Comparison of ENCODE assay signal across 25 mouse cellular contexts in the genomic region with DNA sequence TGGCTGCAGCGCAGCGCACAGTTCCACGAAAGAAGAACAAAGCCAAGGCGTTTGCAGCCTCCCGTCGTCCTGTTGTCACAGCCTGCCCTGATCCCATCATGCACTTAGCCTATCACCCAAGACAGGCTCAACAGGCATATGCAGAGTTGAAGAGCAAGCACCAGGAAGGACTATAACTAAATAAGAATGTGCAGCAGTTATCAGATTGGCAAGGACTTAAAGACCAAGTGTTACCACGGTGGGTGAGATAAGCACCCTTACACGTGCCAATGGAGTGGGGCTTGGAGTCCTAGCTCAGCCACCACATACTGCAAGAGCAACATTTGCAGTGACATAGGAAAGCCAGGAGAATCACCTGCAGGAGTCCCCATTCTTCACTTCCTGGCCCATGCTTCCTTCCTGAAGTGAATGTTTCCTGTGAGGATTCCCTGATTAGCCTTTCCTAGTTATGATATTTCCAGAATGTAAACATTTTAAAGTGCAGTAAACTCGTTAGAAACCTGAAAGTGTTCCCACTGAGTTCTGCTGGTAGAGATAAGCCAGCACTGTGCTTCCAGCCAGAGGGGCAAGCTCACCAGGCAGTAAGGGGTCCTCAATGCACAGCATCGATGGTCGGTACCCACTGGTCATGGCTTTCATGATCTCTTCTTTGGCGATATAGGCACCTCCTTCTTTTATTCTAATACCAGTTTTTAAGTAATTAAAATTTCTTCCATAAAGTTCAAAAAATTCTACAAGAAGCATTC. TPM values are rescaled to one million over a fixed set of nuclear protein-coding genes. Genes with fewer than 3 reads are reported as not detected.
DNase-seq lines count a peak whose midpoint lies in the region; ATAC-seq and TF ChIP-seq lines count a peak whose summit lies in the region.
"Had no signal": no experiment of that assay in that cellular context is flagged by ENCODE, and none has a peak within 500 bp of the region (broad histone marks: within the 10 kb centered on the region; RNA-seq: fewer than 3 reads in every experiment).

No protein-coding gene starts in this region.

- 73% methylated on average over 12 of the region's 12 CpGs for WGBS in heart, embryonic 12.5 days
- 32% methylated on average over 12 of the region's 12 CpGs for WGBS in liver, embryonic 14.5 days (ENCODE audit: insufficient replicate concordance)
- 81% methylated on average over 12 of the region's 12 CpGs for WGBS in stomach, embryonic 15.5 days
- 91% methylated on average over 12 of the region's 12 CpGs for WGBS in midbrain, embryonic 13.5 days

- TF ChIP-seq CTCF in liver, embryonic 14.5 days (IDR thresholded peaks at IDR 0.05; ENCODE audit: low read depth): no peak

- peaks cover 85% of the 10 kb centered on the region for H3K36me3 ChIP-seq in heart, embryonic 12.5 days
- peaks cover 40% of the 10 kb centered on the region for H3K36me3 ChIP-seq in liver, embryonic 14.5 days (replicated peaks; ENCODE audit: control insufficient read depth, insufficient read depth, low read depth)
- peaks cover 48% of the 10 kb centered on the region for H3K36me3 ChIP-seq in stomach, embryonic 15.5 days
- peaks cover 85% of the 10 kb centered on the region for H3K36me3 ChIP-seq in midbrain, embryonic 13.5 days

- no peak overlapping the region for H3K4me2 ChIP-seq in heart, embryonic 12.5 days
- no peak overlapping the region for H3K4me2 ChIP-seq in liver, embryonic 14.5 days (ENCODE audit: low read depth)
- H3K4me2 ChIP-seq in stomach, embryonic 15.5 days: no peak overlapping the region
- H3K4me2 ChIP-seq in midbrain, embryonic 13.5 days (replicated peaks): no peak overlapping the region
- H3K4me2 ChIP-seq: embryonic facial prominence, embryonic 12.5 days; forebrain, embryonic 13.5 days; limb, embryonic 12.5 days; neural tube, embryonic 13.5 days had no signal

- H3K9me3 ChIP-seq in heart, embryonic 12.5 days (replicated peaks): no peaks in the 10 kb centered on the region
- H3K9me3 ChIP-seq in liver, embryonic 14.5 days (ENCODE audit: control insufficient read depth, low read length): no peaks in the 10 kb centered on the region
- no peaks in the 10 kb centered on the region for H3K9me3 ChIP-seq in stomach, embryonic 15.5 days
- no peaks in the 10 kb centered on the region for H3K9me3 ChIP-seq in midbrain, embryonic 13.5 days
- H3K9me3 ChIP-seq: embryonic facial prominence, embryonic 12.5 days; forebrain, embryonic 13.5 days; heart, embryonic 10.5 days; limb, embryonic 12.5 days; neural tube, embryonic 13.5 days had no signal

- H3K4me1 ChIP-seq in heart, embryonic 12.5 days (replicated peaks): peaks cover 7% of the 10 kb centered on the region; the same call in 1 of the 2 replicates
- peaks cover 8 to 26% of the 10 kb centered on the region in 2 experiments; a peak in 3 of 4 replicates for H3K4me1 ChIP-seq in liver, embryonic 14.5 days (replicated peaks; ENCODE audit: control insufficient read depth in 2 of 2, insufficient read depth in 2 of 2, low read length in 1 of 2)
- no peaks in the 10 kb centered on the region for H3K4me1 ChIP-seq in stomach, embryonic 15.5 days
- no peaks in the 10 kb centered on the region for H3K4me1 ChIP-seq in midbrain, embryonic 13.5 days (replicated peaks)
- H3K4me1 ChIP-seq: embryonic facial prominence, embryonic 12.5 days; forebrain, embryonic 13.5 days; heart, embryonic 10.5 days had no signal

- peak overlapping the region; percentile 19; the same call in 1 of the 2 replicates for H3K27ac ChIP-seq in heart, embryonic 12.5 days (ENCODE audit: poor library complexity, severe bottlenecking)
- no peak overlapping the region for H3K27ac ChIP-seq in liver, embryonic 14.5 days
- H3K27ac ChIP-seq in stomach, embryonic 15.5 days: no peak overlapping the region
- no peak overlapping the region for H3K27ac ChIP-seq in midbrain, embryonic 13.5 days
- H3K27ac ChIP-seq: embryonic facial prominence, embryonic 12.5 days; forebrain, embryonic 13.5 days; heart, embryonic 10.5 days; kidney, postnatal 0 days; limb, embryonic 12.5 days; neural tube, embryonic 13.5 days had no signal

- TF ChIP-seq EP300 in liver, embryonic 14.5 days (IDR thresholded peaks at IDR 0.05; ENCODE audit: low read depth): peak; percentile 76

- DNase-seq in heart, postnatal 4 days: no peak
- peak; percentile 20 to 49 (median 29) for DNase-seq in liver, embryonic 14.5 days (ENCODE audit: low read depth in 3 of 3, low spot score in 3 of 3)
- no peak for DNase-seq in heart, postnatal 14 days
- DNase-seq in kidney, postnatal 4 days: no peak
- DNase-seq: adrenal gland, postnatal 25 days; cerebellum, adult 11 months; cerebellum, postnatal 10 days; gastrocnemius, postnatal 10 days; lung, adult 2 months; lung, postnatal 36 days; right cerebral cortex, postnatal 4 days had no signal

- no peak for ATAC-seq in heart, embryonic 12.5 days (ENCODE audit: insufficient number of reproducible peaks, low FRiP score)
- ATAC-seq in erythroblast, adult 5-6 weeks (replicated peaks; ENCODE audit: low FRiP score, poor library complexity, severe bottlenecking): 0 out of 2 replicates have a peak, but pooled peaks have one; percentile 35
- peak; percentile 85 for ATAC-seq in liver, embryonic 14.5 days (ENCODE audit: insufficient read depth)
- peak; percentile 70; the same call in 1 of the 2 replicates for ATAC-seq in stomach, embryonic 15.5 days (ENCODE audit: insufficient read depth, low FRiP score, low read depth)
- ATAC-seq in midbrain, embryonic 13.5 days: no peak
- ATAC-seq: forebrain, embryonic 13.5 days; intestine, postnatal 0 days; midbrain, embryonic 16.5 days had no signal

- H3K27me3 ChIP-seq in heart, embryonic 12.5 days (replicated peaks): no peaks in the 10 kb centered on the region
- H3K27me3 ChIP-seq in liver, embryonic 14.5 days (ENCODE audit: control insufficient read depth, insufficient read depth, low read length): no peaks in the 10 kb centered on the region
- no peaks in the 10 kb centered on the region for H3K27me3 ChIP-seq in stomach, embryonic 15.5 days (replicated peaks)
- no peaks in the 10 kb centered on the region for H3K27me3 ChIP-seq in midbrain, embryonic 13.5 days
- H3K27me3 ChIP-seq: embryonic facial prominence, embryonic 12.5 days; forebrain, embryonic 13.5 days; limb, embryonic 12.5 days; neural tube, embryonic 13.5 days had no signal

- no peak overlapping the region for H3K4me3 ChIP-seq in heart, embryonic 12.5 days
- H3K4me3 ChIP-seq in liver, embryonic 14.5 days (ENCODE audit: insufficient read depth in 1 of 2, low read depth in 2 of 2, low read length in 2 of 2): no peak overlapping the region
- H3K4me3 ChIP-seq in stomach, embryonic 15.5 days (replicated peaks): no peak overlapping the region
- H3K4me3 ChIP-seq in midbrain, embryonic 13.5 days (replicated peaks): no peak overlapping the region
- H3K4me3 ChIP-seq: embryonic facial prominence, embryonic 12.5 days; erythroblast, embryonic 14.5 days; forebrain, embryonic 13.5 days; heart, embryonic 10.5 days; limb, embryonic 12.5 days; myocyte; neural tube, embryonic 13.5 days had no signal

- no peak overlapping the region for H3K9ac ChIP-seq in heart, embryonic 12.5 days
- H3K9ac ChIP-seq in liver, embryonic 14.5 days (replicated peaks): no peak overlapping the region
- no peak overlapping the region for H3K9ac ChIP-seq in stomach, embryonic 15.5 days
- H3K9ac ChIP-seq in midbrain, embryonic 13.5 days (replicated peaks): no peak overlapping the region
- H3K9ac ChIP-seq: embryonic facial prominence, embryonic 12.5 days; forebrain, embryonic 13.5 days; limb, embryonic 12.5 days; neural tube, embryonic 13.5 days had no signal

- intact Hi-C loops in heart, postnatal 14 days (cut with DNase I): loop anchor here (5.0 kb wide), 1 partner anchor 106 kb away; the partner anchor contains the start of gene Srd5a1

RNA-seq across cellular contexts. Expression of gene Nsun2, which starts 27.0 kb away (rescaled TPM):
- 77.9 and 81.6 TPM in 2 replicates for polyA plus RNA-seq in heart, embryonic 12.5 days (2016; fragmentation: Nextera tagmentation; extraction: Ambion mirVana)
- 10 to 100 TPM; 48.9 to 50.9 TPM for total RNA-seq in heart, postnatal 4 days (2021)
- total RNA-seq in erythroblast, adult 5-6 weeks (2015; ENCODE audit: low replicate concordance): 13.8 and 26.3 TPM in 2 replicates
- total RNA-seq in erythroblast, adult 5-6 weeks (2017; ENCODE audit: low replicate concordance): 32.4 and 37.1 TPM in 2 replicates
- 39.7 and 58.7 TPM in 2 replicates for polyA plus RNA-seq in liver, embryonic 14.5 days (2012; rRNA removed)
- polyA plus RNA-seq in liver, embryonic 14.5 days (2014; fragmentation: Nextera tagmentation; extraction: Ambion mirVana): 88.8 and 98.1 TPM in 2 replicates
- 117 and 120 TPM in 2 replicates for polyA plus RNA-seq in stomach, embryonic 15.5 days (2015; fragmentation: Nextera tagmentation; extraction: Ambion mirVana)
- total RNA-seq in heart, postnatal 14 days (2021): 10 to 100 TPM; 35.8 to 42.0 TPM
- 74.1 and 76.7 TPM in 2 replicates for polyA plus RNA-seq in midbrain, embryonic 13.5 days (2015; fragmentation: Nextera tagmentation; extraction: Ambion mirVana)

RNA-seq across cellular contexts. Expression of gene Tent4a, which starts 27.9 kb away (rescaled TPM):
- 3.9 and 4.0 TPM in 2 replicates for polyA plus RNA-seq in heart, embryonic 12.5 days (2016; fragmentation: Nextera tagmentation; extraction: Ambion mirVana)
- 10 to 100 TPM; 23.1 to 25.0 TPM for total RNA-seq in heart, postnatal 4 days (2021)
- total RNA-seq in erythroblast, adult 5-6 weeks (2015; ENCODE audit: low replicate concordance): 6.3 and 7.7 TPM in 2 replicates
- total RNA-seq in erythroblast, adult 5-6 weeks (2017; ENCODE audit: low replicate concordance): 9.2 and 9.9 TPM in 2 replicates
- polyA plus RNA-seq in liver, embryonic 14.5 days (2012; rRNA removed): 5.4 and 6.3 TPM in 2 replicates
- 2.3 and 3.0 TPM in 2 replicates for polyA plus RNA-seq in liver, embryonic 14.5 days (2014; fragmentation: Nextera tagmentation; extraction: Ambion mirVana)
- polyA plus RNA-seq in stomach, embryonic 15.5 days (2015; fragmentation: Nextera tagmentation; extraction: Ambion mirVana): 5.1 and 5.6 TPM in 2 replicates
- 10 to 100 TPM; 12.2 to 13.5 TPM for total RNA-seq in heart, postnatal 14 days (2021)
- 5.8 and 7.1 TPM in 2 replicates for polyA plus RNA-seq in midbrain, embryonic 13.5 days (2015; fragmentation: Nextera tagmentation; extraction: Ambion mirVana)

Comparison
In these comparisons a context has a peak if more than half of its experiments do, and no peak if none do; other contexts are left out.
1. ATAC-seq: peak in erythroblast, adult 5-6 weeks (single experiment), liver, embryonic 14.5 days (single experiment) and stomach, embryonic 15.5 days (single experiment); none in heart, embryonic 12.5 days (single experiment) and midbrain, embryonic 13.5 days (single experiment).
2. DNase-seq: peak in liver, embryonic 14.5 days (3 of 3); none in heart, postnatal 4 days (single experiment), heart, postnatal 14 days (0 of 2) and kidney, postnatal 4 days (0 of 2).